Mouse (Mus musculus): ENCODE measurements around the gene Nav2.

DNA sequence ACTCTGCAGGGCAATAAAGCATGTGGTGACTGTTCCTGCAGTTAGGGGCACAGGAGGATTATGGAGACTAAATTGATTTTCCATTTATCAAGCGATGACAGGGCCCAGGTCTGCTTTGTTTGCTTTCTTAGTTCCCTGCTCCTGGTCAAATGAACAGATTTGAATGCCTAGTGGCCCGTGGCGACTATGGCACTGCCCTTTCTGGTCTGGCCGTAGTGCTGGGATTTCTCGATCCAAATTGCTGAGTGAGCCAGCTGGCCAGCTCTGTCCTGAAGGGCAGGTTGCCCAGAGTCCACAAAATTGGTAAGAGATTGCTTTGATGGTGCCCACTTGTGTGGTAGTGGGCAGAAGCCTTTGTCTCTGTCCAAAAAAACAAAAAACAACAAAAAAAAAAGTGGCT, 21.9 kb downstream of the Nav2 start:
- TF ChIP-seq POLR2A (IDR thresholded peaks at IDR 0.05; ENCODE audit: insufficient read length, low read depth) (no peak), USF1 (IDR thresholded peaks at IDR 0.05; ENCODE audit: low read depth) (no peak), MYOG (IDR thresholded peaks at IDR 0.05; ENCODE audit: control insufficient read depth in 1 of 3, insufficient read depth in 1 of 3, insufficient read length in 2 of 3, low read depth in 2 of 3) (no peak), E2F4 (IDR thresholded peaks at IDR 0.05; ENCODE audit: insufficient read depth) (no peak), REST (IDR thresholded peaks at IDR 0.05; ENCODE audit: insufficient read depth, insufficient read length) (no peak)
